9 mouse cellular contexts compared by ENCODE assay signal in the genomic region with DNA sequence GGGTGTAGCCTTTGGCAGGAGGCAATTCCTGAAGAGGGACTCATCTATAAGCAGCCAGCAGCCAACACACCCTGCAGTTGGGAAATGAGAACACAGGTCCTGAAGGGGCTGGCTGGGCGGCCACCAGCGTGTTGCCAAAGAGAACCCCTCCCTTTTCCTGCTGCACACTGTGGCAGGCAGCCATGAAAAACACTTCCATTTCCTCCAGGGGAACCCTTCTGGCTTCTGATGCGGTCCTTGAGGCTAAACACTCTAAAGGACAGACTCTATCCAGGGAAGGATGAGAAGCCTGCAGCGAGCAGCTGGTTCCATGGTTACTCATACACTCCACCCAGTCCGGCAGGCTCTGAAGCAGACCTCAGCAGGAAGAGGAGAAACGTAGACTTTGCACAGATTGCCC.
DNase-seq lines count a peak whose midpoint lies in the region; ATAC-seq and TF ChIP-seq lines count a peak whose summit lies in the region.
"Had no signal": no experiment of that assay in that cellular context is flagged by ENCODE, and none has a peak within 500 bp of the region (broad histone marks: within the 10 kb centered on the region; RNA-seq: fewer than 3 reads in every experiment).

No protein-coding gene starts in this region.

- no peaks in the 10 kb centered on the region for H3K36me3 ChIP-seq in hindbrain, embryonic 13.5 days
- no peaks in the 10 kb centered on the region for H3K36me3 ChIP-seq in hindbrain, embryonic 10.5 days
- no peaks in the 10 kb centered on the region for H3K36me3 ChIP-seq in intestine, embryonic 15.5 days
- no peaks in the 10 kb centered on the region for H3K36me3 ChIP-seq in liver, embryonic 15.5 days (replicated peaks)
- H3K36me3 ChIP-seq in stomach, postnatal 0 days (ENCODE audit: control insufficient read depth, insufficient read depth, low read length): no peaks in the 10 kb centered on the region
- H3K36me3 ChIP-seq: neural tube, embryonic 13.5 days had no signal

- no peaks in the 10 kb centered on the region for H3K27me3 ChIP-seq in hindbrain, embryonic 13.5 days
- H3K27me3 ChIP-seq in hindbrain, embryonic 10.5 days (ENCODE audit: insufficient read depth, poor library complexity, severe bottlenecking): no peaks in the 10 kb centered on the region
- no peaks in the 10 kb centered on the region for H3K27me3 ChIP-seq in intestine, embryonic 15.5 days (replicated peaks)
- no peaks in the 10 kb centered on the region for H3K27me3 ChIP-seq in liver, embryonic 15.5 days
- no peaks in the 10 kb centered on the region for H3K27me3 ChIP-seq in stomach, postnatal 0 days (ENCODE audit: control insufficient read depth, insufficient read depth, low read length)
- H3K27me3 ChIP-seq: neural tube, embryonic 13.5 days had no signal

- no peak for TF ChIP-seq EP300 in stomach, postnatal 0 days (optimal IDR thresholded peaks at IDR 0.05)

- H3K9me3 ChIP-seq in hindbrain, embryonic 13.5 days: no peaks in the 10 kb centered on the region
- peaks cover 4% of the 10 kb centered on the region for H3K9me3 ChIP-seq in hindbrain, embryonic 10.5 days
- no peaks in the 10 kb centered on the region for H3K9me3 ChIP-seq in intestine, embryonic 15.5 days
- H3K9me3 ChIP-seq in liver, embryonic 15.5 days (replicated peaks): no peaks in the 10 kb centered on the region
- H3K9me3 ChIP-seq in stomach, postnatal 0 days (ENCODE audit: control insufficient read depth, low read length): no peaks in the 10 kb centered on the region
- H3K9me3 ChIP-seq: neural tube, embryonic 13.5 days had no signal

- ATAC-seq in hindbrain, embryonic 13.5 days (ENCODE audit: low FRiP score): 0 out of 2 replicates have a peak, but pooled peaks have one; percentile 39
- peak; percentile 83 for ATAC-seq in intestine, embryonic 15.5 days
- peak; percentile 31; the same call in 1 of the 2 replicates for ATAC-seq in liver, embryonic 15.5 days (ENCODE audit: insufficient read depth)
- ATAC-seq in stomach, postnatal 0 days (ENCODE audit: low FRiP score, low TSS enrichment): peak; percentile 85

- no peak overlapping the region for H3K9ac ChIP-seq in hindbrain, embryonic 13.5 days
- no peak overlapping the region for H3K9ac ChIP-seq in intestine, embryonic 15.5 days
- H3K9ac ChIP-seq in liver, embryonic 15.5 days: no peak overlapping the region
- H3K9ac ChIP-seq in stomach, postnatal 0 days (ENCODE audit: low read length): peak overlapping the region; percentile 23; the same call in 1 of the 2 replicates
- H3K9ac ChIP-seq: neural tube, embryonic 13.5 days had no signal

- no peaks in the 10 kb centered on the region for H3K4me1 ChIP-seq in hindbrain, embryonic 13.5 days (replicated peaks)
- 0 out of 2 replicates have a peak, but pooled peaks cover 5% of the 10 kb centered on the region for H3K4me1 ChIP-seq in hindbrain, embryonic 10.5 days (replicated peaks)
- 0 out of 2 replicates have a peak, but pooled peaks cover 2% of the 10 kb centered on the region for H3K4me1 ChIP-seq in intestine, embryonic 15.5 days (replicated peaks)
- H3K4me1 ChIP-seq in liver, embryonic 15.5 days (replicated peaks): no peaks in the 10 kb centered on the region
- no peaks in the 10 kb centered on the region for H3K4me1 ChIP-seq in stomach, postnatal 0 days (replicated peaks; ENCODE audit: control insufficient read depth, insufficient read depth)
- H3K4me1 ChIP-seq: neural tube, embryonic 13.5 days had no signal

- H3K4me3 ChIP-seq in hindbrain, embryonic 13.5 days: no peak overlapping the region
- H3K4me3 ChIP-seq in hindbrain, embryonic 10.5 days: no peak overlapping the region
- no peak overlapping the region for H3K4me3 ChIP-seq in intestine, embryonic 15.5 days (replicated peaks)
- H3K4me3 ChIP-seq in liver, embryonic 15.5 days (replicated peaks): no peak overlapping the region
- H3K4me3 ChIP-seq in stomach, postnatal 0 days (ENCODE audit: low read depth, low read length): no peak overlapping the region
- H3K4me3 ChIP-seq: neural tube, embryonic 13.5 days had no signal

- WGBS in hindbrain, embryonic 13.5 days: 72% methylated on average over 6 of the region's 6 CpGs
- 80% methylated on average over 6 of the region's 6 CpGs for WGBS in hindbrain, embryonic 10.5 days
- 48% methylated on average over 6 of the region's 6 CpGs for WGBS in intestine, embryonic 15.5 days
- 16% methylated on average over 6 of the region's 6 CpGs for WGBS in liver, embryonic 15.5 days (ENCODE audit: insufficient replicate concordance)
- WGBS in stomach, postnatal 0 days: 22% methylated on average over 6 of the region's 6 CpGs

- TF ChIP-seq CTCF in stomach, postnatal 0 days (IDR thresholded peaks at IDR 0.05; ENCODE audit: low read depth): peak; percentile 28; the same call in 1 of the 2 replicates

- DNase-seq in hindbrain, embryonic 10.5 days (ENCODE audit: low spot score): no peak
- peak; percentile 44 for DNase-seq in ZHBTc4 (ENCODE audit: low read depth, low spot score)
- DNase-seq in gastrocnemius, postnatal 10 days: peak; percentile 65
- peak; percentile 45 for DNase-seq in stomach, postnatal 0 days (ENCODE audit: low spot score)
- DNase-seq in spleen, postnatal 14 days (ENCODE audit: low spot score in 2 of 2): no peak

- H3K4me2 ChIP-seq in hindbrain, embryonic 13.5 days: no peak overlapping the region
- no peak overlapping the region for H3K4me2 ChIP-seq in intestine, embryonic 15.5 days (replicated peaks)
- no peak overlapping the region for H3K4me2 ChIP-seq in liver, embryonic 15.5 days
- no peak overlapping the region for H3K4me2 ChIP-seq in stomach, postnatal 0 days (replicated peaks; ENCODE audit: low read depth)
- H3K4me2 ChIP-seq: neural tube, embryonic 13.5 days had no signal

- no peak overlapping the region for H3K27ac ChIP-seq in hindbrain, embryonic 13.5 days
- no peak overlapping the region for H3K27ac ChIP-seq in hindbrain, embryonic 10.5 days
- H3K27ac ChIP-seq in intestine, embryonic 15.5 days: 0 out of 2 replicates have a peak overlapping the region, but pooled peaks have one; percentile 17
- no peak overlapping the region for H3K27ac ChIP-seq in liver, embryonic 15.5 days (replicated peaks)
- peak overlapping the region; percentile 49 for H3K27ac ChIP-seq in stomach, postnatal 0 days (replicated peaks)

Comparison
In these comparisons a context has a peak if more than half of its experiments do, and no peak if none do; other contexts are left out.
1. ATAC-seq: peak in every context shown above with its lines; median percentile 85 in stomach, postnatal 0 days; 83 in intestine, embryonic 15.5 days; 39 in hindbrain, embryonic 13.5 days; 31 in liver, embryonic 15.5 days.
2. H3K27ac ChIP-seq: peak in intestine, embryonic 15.5 days (single experiment) and stomach, postnatal 0 days (single experiment); none in hindbrain, embryonic 13.5 days (single experiment), hindbrain, embryonic 10.5 days (single experiment) and liver, embryonic 15.5 days (single experiment).
3. DNase-seq: peak in ZHBTc4 (single experiment), gastrocnemius, postnatal 10 days (single experiment) and stomach, postnatal 0 days (single experiment); none in hindbrain, embryonic 10.5 days (single experiment) and spleen, postnatal 14 days (0 of 2).